Mouse (Mus musculus) ES-Bruce4 (cell line): ENCODE data around the gene Muc5b.

Experiments
- CTCF ChIP-seq: IDR thresholded peaks from one replicate; pipeline ENCODE4 v1.8.1; 2011; ENCODE audit warnings: low read depth, low read length
- EP300 ChIP-seq: IDR thresholded peaks from 2 replicates; pipeline ENCODE4 v1.6.1; 2011; ENCODE audit warnings: low read depth, low read length; ENCODE audit not compliant: insufficient read depth
- POLR2A ChIP-seq: IDR thresholded peaks from one replicate; pipeline ENCODE4 v1.8.1; 2011; ENCODE audit warnings: low read length; ENCODE audit not compliant: insufficient read depth

GRCm38 (mm10) chr7:141892151-141892550, 53.3 kb downstream of the Muc5b start:
- no peak for TF ChIP-seq CTCF
- TF ChIP-seq POLR2A, result no peak
- TF ChIP-seq EP300, result no peak
